Comparison of ENCODE assay signal across 21 mouse cellular contexts in the genomic region with DNA sequence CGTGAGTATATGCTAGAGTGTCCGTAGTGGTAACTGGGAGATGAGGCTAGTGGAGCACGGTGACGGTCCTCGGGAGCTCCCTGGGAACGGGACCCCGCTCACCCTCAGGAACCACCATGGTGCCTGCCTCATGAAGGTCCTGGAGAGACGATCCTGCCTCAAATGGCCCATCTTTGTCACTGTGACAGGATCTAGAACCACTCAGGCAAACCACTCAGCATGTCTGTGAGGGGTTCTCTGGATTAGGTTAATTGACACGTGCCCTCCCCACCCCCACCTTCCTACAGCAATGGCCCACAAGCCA. TPM values are rescaled to one million over a fixed set of nuclear protein-coding genes. Genes with fewer than 3 reads are reported as not detected.
A peak's percentile ranks its signal among the peaks of the same experiment; 100 is the strongest.
DNase-seq lines count a peak whose midpoint lies in the region; ATAC-seq and TF ChIP-seq lines count a peak whose summit lies in the region.
"Had no signal": no experiment of that assay in that cellular context is flagged by ENCODE, and none has a peak within 500 bp of the region (broad histone marks: within the 10 kb centered on the region; RNA-seq: fewer than 3 reads in every experiment).

No protein-coding gene starts in this region.

- H3K4me2 ChIP-seq in lung, embryonic 14.5 days = no peak overlapping the region
- H3K4me2 ChIP-seq: midbrain, embryonic 15.5 days; stomach, embryonic 15.5 days had no signal

- H3K4me3 ChIP-seq in heart, embryonic 10.5 days = no peak overlapping the region
- no peak overlapping the region for H3K4me3 ChIP-seq in lung, embryonic 14.5 days (ENCODE audit: low read depth, low read length)
- H3K4me3 ChIP-seq in testis, adult 2 months (ENCODE audit: control insufficient read depth, low read depth, low read length) = peak overlapping the region; percentile 69
- H3K4me3 ChIP-seq: midbrain, embryonic 15.5 days; stomach, embryonic 15.5 days had no signal

- peaks cover 15% of the 10 kb centered on the region for H3K36me3 ChIP-seq in heart, embryonic 10.5 days
- H3K36me3 ChIP-seq in lung, embryonic 14.5 days (ENCODE audit: insufficient read depth) = peaks cover 23% of the 10 kb centered on the region; the same call in 1 of the 2 replicates
- H3K36me3 ChIP-seq in testis, adult 2 months (ENCODE audit: control insufficient read depth, insufficient read depth, low read length) = no peaks in the 10 kb centered on the region
- H3K36me3 ChIP-seq: midbrain, embryonic 15.5 days; stomach, embryonic 15.5 days had no signal

- no peak overlapping the region for H3K9ac ChIP-seq in lung, embryonic 14.5 days
- H3K9ac ChIP-seq: liver, embryonic 14.5 days; midbrain, embryonic 15.5 days; stomach, embryonic 15.5 days had no signal

- 79% methylated on average over 9 of the region's 9 CpGs for WGBS in heart, embryonic 10.5 days
- 74% methylated on average over 9 of the region's 9 CpGs for WGBS in lung, embryonic 14.5 days

- H3K9me3 ChIP-seq in heart, embryonic 10.5 days = no peaks in the 10 kb centered on the region
- H3K9me3 ChIP-seq in lung, embryonic 14.5 days (ENCODE audit: low read depth, low read length) = no peaks in the 10 kb centered on the region
- H3K9me3 ChIP-seq: midbrain, embryonic 15.5 days; stomach, embryonic 15.5 days had no signal

- ATAC-seq in lung, embryonic 14.5 days (ENCODE audit: insufficient read depth) = peak; percentile 3; the same call in 1 of the 2 replicates
- ATAC-seq: intestine, postnatal 0 days; midbrain, embryonic 15.5 days had no signal

- no peak for TF ChIP-seq POLR2A in testis, adult 2 months (IDR thresholded peaks at IDR 0.05; ENCODE audit: control insufficient read depth, low read depth, low read length)

- H3K4me1 ChIP-seq in heart, embryonic 10.5 days = peaks cover 36% of the 10 kb centered on the region
- peaks cover 14% of the 10 kb centered on the region for H3K4me1 ChIP-seq in lung, embryonic 14.5 days (ENCODE audit: insufficient read depth)
- peaks cover 5% of the 10 kb centered on the region for H3K4me1 ChIP-seq in testis, adult 2 months (ENCODE audit: control insufficient read depth, insufficient read depth, low read length)
- H3K4me1 ChIP-seq: stomach, embryonic 15.5 days had no signal

- H3K27ac ChIP-seq in heart, embryonic 10.5 days = 0 out of 2 replicates have a peak overlapping the region, but pooled peaks have one; percentile 42
- H3K27ac ChIP-seq in lung, embryonic 14.5 days (ENCODE audit: low read depth) = peak overlapping the region; percentile 81
- no peak overlapping the region for H3K27ac ChIP-seq in testis, adult 2 months (ENCODE audit: control insufficient read depth, insufficient read depth, low read depth, low read length)
- H3K27ac ChIP-seq: kidney, postnatal 0 days; liver, embryonic 14.5 days; midbrain, embryonic 15.5 days; stomach, embryonic 15.5 days had no signal

- no peaks in the 10 kb centered on the region for H3K27me3 ChIP-seq in heart, embryonic 10.5 days (ENCODE audit: insufficient read depth, poor library complexity, severe bottlenecking)
- H3K27me3 ChIP-seq in lung, embryonic 14.5 days (ENCODE audit: insufficient read depth, low read length) = no peaks in the 10 kb centered on the region
- H3K27me3 ChIP-seq in testis, adult 2 months (ENCODE audit: control insufficient read depth, insufficient read depth, low read length) = no peaks in the 10 kb centered on the region
- H3K27me3 ChIP-seq: midbrain, embryonic 15.5 days; stomach, embryonic 15.5 days had no signal

- TF ChIP-seq CTCF in lung, embryonic 14.5 days (IDR thresholded peaks at IDR 0.05; ENCODE audit: low read depth) = no peak
- TF ChIP-seq CTCF in testis, adult 2 months (IDR thresholded peaks at IDR 0.05; ENCODE audit: control insufficient read depth, insufficient read depth, insufficient replicate concordance, low read depth, low read length) = no peak

- intact Hi-C loops in heart, postnatal 10 days (cut with DNase I) = no loop called here
- intact Hi-C loops in left cerebral cortex, postnatal 36 days (cut with DNase I) = no loop called here

- no peak for DNase-seq in heart, embryonic 10.5 days (ENCODE audit: low spot score)
- no peak for DNase-seq in heart, postnatal 10 days
- DNase-seq in lung, embryonic 14.5 days = no peak
- no peak for DNase-seq in lung, postnatal 36 days
- DNase-seq in testis, postnatal 10 days (ENCODE audit: low spot score) = no peak
- no peak for DNase-seq in left cerebral cortex, postnatal 36 days (ENCODE audit: low spot score in 2 of 2)
- no peak for DNase-seq in adrenal gland, adult 8-10 months
- DNase-seq: adrenal gland, postnatal 10 days; B cell, adult 2 months; cerebellum, adult 11 months; cerebellum, postnatal 25 days; layer of hippocampus, postnatal 36 days; left cerebral cortex, postnatal 4 days; spleen, adult 18-20 months; thymus, postnatal 14 days had no signal

RNA-seq across cellular contexts. Expression of a gene that starts 43.6 kb away (rescaled TPM):
- polyA plus RNA-seq in heart, embryonic 10.5 days (2016; fragmentation: Nextera tagmentation; extraction: Ambion mirVana) = 20.1 and 20.4 TPM in 2 replicates
- 10 to 100 TPM; 44.5 to 51.4 TPM for total RNA-seq in heart, postnatal 10 days (2021)
- 40.4 and 42.8 TPM in 2 replicates for polyA plus RNA-seq in lung, embryonic 14.5 days (2014; fragmentation: Nextera tagmentation; extraction: Ambion mirVana)
- 5.3 and 5.7 TPM in 2 replicates for polyA plus RNA-seq in testis, adult 2 months (2012; rRNA removed)
- 10 to 100 TPM; 37.5 to 42.7 TPM for total RNA-seq in left cerebral cortex, postnatal 36 days (2021)
- 100 to 1,000 TPM in 2 of 4 experiments, 10 to 100 TPM in 2; 55.0 to 240 (median 120) TPM for total RNA-seq in adrenal gland, adult 8-10 months (2022)
